Mouse (Mus musculus) mouse trophoblast stem cell (cell line): ENCODE data around the gene Nfam1.

Source experiments
- in situ Hi-C, 2 experiments: fragments of 300-500 bp; cut with MseI, MboI; formaldehyde crosslinking; loops; 2 replicates in 1 of 2; 3 replicates in 1 of 2; pipeline ENCODE4 v1.15.1; 2025

Nfam1 gene

DNA sequence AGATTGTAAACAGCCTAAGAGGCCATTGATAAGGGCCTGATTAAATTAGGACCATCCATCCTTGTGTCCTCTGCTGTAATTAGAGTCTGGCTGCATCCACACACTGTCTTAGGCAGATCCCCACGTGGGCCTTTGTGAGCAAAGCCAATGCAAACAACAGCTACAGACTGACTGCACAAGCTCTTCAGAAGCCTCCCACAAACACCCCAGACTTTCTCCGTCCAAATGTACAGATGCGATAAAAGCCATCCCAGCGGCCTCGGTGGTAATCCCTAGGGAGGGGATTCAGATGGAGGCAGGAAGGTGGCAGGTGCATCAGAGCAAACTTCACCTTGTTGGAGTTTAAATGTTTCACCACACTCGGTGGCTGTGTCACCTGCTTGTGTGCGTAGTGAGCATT is 37.9 kb downstream of the Nfam1 start:
- in situ Hi-C loops: no loop called here

DNA sequence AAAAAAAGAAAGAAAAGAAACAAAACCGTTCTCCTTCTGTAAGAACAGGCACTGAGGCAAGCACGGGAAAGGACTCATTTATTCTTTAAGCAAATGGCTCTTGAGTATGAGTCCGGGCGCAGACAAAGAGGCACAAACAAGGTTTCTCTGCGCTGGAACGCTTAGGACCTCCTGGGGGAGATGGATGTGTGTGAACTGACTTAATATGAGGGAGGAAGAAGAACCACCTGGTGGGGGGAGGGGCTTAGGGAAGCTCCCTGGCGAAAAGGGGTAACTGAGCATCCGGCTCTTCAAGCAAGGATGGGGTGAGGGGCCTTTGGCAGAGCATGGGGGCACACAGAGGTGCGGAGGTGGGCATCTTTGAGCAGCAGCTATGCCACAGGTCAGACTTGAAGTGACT is 40.2 kb downstream of the Nfam1 start:
- in situ Hi-C loops: no loop called here

DNA sequence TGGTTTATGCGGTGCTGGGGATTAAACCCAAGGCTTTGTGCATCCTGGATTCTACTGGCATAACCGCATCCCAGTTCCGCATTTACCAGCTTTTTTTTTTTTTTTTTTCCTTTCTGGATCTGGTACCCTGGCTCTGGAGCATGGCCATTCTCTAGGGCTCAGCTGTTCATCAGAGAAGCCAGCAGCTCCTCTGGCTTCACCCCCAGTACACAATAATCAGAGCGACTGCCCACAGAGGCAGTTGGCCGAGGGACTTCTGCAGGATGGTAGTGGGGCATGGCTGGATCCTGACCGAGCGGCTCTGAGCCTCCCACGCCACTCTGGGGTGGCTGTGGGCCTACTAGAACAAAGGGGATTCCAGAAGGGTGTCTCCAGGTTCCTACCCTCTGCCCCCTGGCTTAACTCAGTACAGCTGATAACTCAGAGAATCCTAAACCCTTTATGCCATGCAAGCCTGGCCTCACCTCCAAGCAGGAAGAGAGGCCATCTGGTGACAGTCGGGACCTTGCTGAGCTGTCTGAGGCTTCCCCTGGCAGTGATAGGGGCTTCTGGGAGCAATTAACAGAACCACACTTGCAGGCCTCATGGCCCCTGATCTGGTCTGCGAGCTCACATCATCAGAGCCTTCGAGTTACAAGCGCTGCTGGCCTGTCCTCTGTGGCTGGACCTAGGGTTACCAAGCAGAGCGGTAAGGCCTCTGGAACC is 40.9 kb downstream of the Nfam1 start:
- in situ Hi-C loops: no loop called here

DNA sequence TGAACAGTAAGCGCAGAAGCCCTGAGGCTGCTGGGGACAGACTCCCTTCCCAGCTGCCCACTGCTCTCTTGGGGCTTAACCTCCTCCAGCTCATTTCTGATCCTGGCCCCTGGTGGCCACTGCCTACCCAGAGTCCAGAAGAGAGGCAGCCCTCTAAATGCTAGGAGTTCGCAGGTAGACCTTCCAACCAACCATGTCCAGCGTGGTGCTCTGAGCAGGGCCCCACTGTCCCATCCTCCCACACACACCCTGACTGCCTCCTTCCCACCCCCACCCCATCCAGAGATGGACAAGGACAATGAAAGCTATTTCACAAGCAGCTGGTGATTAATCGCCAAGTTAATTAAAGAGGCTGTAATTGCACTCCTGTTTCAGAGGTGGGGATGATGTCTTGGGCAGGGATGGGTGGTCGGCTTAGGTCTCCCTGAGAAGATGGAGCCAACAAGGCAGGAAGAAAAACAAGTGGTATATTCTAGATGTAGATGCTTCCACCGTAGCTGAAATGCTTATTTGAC is 43.9 kb downstream of the Nfam1 start:
- in situ Hi-C loops: no loop called here

DNA sequence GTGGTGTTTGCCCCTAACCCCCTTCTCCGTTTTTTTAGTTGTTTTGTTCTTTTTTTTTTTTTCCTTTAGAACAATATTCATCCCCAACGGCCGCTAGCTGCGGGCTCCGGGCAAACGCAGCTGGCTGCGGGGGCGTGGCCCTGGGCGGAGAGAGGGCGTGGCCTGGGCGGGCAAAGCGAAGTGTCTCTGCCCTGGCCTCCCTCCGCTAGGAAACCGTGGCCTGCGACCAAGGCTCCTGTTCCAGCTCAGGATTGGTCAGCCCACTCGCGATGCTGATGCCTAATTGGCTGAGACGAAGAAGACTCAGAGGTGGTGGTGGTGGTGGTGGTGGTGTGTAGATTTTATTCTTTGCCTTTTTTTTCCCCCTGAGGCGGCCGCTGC is 45.4 kb downstream of the Nfam1 start, which contains the start of gene Tcf20:
Gene Tcf20, minus strand, starts transcription at position 141 of the 381 bp plus-strand sequence.
- in situ Hi-C loops: no loop called here

- in situ Hi-C loops: no loop called here
Observed at GRCm38 (mm10) chr15:82987014-82987731, 45.9 kb downstream of the Nfam1 start.

DNA sequence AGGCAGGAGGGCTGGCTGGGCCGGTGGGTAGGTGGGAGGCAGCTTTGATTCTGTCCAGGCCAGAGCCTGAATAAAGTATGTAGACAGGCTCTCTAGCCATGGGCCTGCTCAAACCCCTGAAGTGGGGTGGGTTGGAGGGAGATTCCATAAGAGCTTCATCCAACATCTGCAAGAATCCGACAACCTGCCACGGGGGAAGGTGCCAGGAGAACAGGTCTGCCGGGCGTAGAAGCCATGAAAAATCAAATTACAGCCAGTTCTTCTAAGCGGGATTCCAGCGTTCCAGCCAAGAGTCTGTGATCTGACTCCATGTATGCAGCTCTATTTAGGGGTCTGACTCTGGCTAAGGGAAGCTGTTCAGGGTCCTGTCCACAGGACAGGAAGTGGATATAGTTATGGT is 48.5 kb downstream of the Nfam1 start:
- in situ Hi-C loops: no loop called here

GRCm38 (mm10) chr15:82984097-82984496 is 49.0 kb downstream of the Nfam1 start:
- in situ Hi-C loops: no loop called here

DNA sequence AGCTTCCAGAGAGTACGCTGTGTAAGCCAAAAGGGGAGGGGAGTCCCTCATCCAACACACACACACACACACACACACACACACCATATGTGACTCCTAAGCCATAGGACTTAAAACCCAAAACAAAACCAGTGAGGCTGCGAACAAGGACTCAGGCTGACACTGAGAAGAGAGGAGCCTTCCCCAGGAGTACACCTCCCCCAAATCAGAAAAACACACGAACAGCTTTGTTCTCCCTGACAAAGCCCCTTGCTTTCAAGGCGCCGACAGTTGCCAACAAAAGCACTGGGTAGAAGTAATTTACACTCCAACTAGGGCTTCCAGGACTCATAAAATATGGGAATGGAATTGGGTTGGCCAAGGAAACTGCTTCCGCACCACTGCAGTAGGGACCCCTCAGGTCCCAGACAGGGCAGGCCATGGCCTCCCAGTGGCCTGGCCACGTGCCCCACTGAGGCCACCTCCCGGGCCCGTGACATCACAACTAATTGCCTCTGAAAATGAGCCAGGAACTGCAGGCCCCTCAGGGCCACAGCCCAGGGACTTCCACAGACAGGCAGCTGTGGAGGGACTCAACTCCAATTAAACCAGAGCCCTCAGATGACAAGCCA is 49.6 kb downstream of the Nfam1 start:
- in situ Hi-C loops: no loop called here

GRCm38 (mm10) chr15:82982724-82983415 is 50.2 kb downstream of the Nfam1 start:
- in situ Hi-C loops: no loop called here

GRCm38 (mm10) chr15:82981676-82982520 is 51.2 kb downstream of the Nfam1 start:
- in situ Hi-C loops: no loop called here

DNA sequence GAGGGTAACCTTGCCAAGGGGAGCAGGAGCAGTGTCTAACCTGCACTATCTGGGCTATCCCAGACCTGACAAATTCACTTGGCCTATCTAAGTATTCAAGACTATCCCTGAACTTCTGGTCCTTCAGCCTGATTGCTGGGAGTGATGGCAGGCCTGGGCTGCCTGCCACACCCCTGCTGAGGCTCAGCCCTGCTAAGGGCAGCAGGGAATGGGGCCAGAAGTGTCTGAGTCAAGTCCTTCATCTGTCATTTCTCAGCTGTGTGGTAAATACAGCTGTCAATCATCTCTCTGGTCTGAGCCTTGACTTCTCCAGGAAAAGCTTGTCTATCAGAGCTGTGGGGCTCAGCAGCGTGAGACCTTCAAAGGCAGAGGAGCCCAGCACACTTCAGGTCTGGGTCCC is 53.6 kb downstream of the Nfam1 start:
- in situ Hi-C loops: no loop called here

- in situ Hi-C loops: no loop called here
Observed at GRCm38 (mm10) chr15:82974471-82974870, 58.6 kb downstream of the Nfam1 start.

GRCm38 (mm10) chr15:82969206-82969721 is 63.8 kb downstream of the Nfam1 start:
- in situ Hi-C loops: no loop called here

DNA sequence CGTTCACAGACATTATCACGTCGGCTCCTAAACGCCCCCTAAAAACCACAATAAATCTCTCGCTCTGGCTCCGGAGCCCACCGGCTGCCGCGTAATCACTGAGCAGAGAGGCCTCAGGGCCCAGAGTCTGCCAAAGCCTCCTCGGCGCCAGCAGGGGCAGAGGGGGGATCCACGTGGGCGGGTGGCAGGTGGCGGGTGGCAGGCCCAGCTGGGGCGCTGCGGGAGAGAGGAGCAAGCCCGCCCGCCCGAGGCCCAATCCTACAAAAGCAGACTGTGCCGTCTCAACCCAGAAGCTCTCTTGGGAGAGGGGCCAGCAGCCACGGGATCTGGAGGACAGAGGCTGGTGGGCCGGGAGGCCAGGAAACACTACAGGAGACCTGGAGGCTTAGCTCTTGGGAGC is 64.7 kb downstream of the Nfam1 start:
- in situ Hi-C loops: no loop called here

GRCm38 (mm10) chr15:82967947-82968346 is 65.2 kb downstream of the Nfam1 start:
- in situ Hi-C loops: no loop called here

DNA sequence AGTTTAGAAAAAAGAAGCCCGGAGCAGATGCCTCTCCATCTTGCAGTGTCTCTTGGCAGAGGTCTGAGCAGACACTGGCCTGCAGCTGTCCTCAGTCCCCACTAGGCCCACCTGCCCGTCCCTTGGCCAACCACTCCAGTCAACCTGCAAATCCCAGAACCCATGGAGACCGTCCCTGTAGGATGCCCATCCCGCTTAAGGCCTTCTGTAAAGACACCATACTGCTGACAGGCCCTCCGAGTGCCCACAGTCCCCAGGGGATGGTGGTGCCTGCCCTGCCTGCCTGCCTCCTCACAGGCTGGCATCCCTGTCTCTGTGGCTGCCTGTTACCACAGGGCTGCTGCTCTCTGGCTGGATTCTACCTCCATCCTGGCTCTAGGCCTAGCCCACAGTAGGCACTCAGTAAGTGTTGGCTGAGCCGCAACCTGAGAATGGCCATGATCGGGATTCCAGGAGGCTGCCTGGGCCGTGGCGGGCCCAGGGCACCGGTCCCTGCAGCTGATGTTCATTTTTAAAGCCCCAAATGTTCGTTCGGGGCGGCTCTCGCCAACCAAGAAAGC is 68.8 kb downstream of the Nfam1 start:
- in situ Hi-C loops: no loop called here

- in situ Hi-C loops: no loop called here
Observed at GRCm38 (mm10) chr15:82963556-82964156, 69.5 kb downstream of the Nfam1 start.

- in situ Hi-C loops: no loop called here
Observed at GRCm38 (mm10) chr15:82963090-82963489, 70.0 kb downstream of the Nfam1 start.

GRCm38 (mm10) chr15:82962536-82962935 is 70.6 kb downstream of the Nfam1 start:
- in situ Hi-C loops: no loop called here
